Mouse (Mus musculus) embryo, embryonic 11.5 days (tissue): ENCODE measurements around the gene Asb16.

Experiments used
- DNase-seq: peaks from one replicate; pipeline ENCODE4 v3.0.0-alpha.2; 2012; ENCODE audit warnings: low read depth, low spot score

Gene Asb16

DNA sequence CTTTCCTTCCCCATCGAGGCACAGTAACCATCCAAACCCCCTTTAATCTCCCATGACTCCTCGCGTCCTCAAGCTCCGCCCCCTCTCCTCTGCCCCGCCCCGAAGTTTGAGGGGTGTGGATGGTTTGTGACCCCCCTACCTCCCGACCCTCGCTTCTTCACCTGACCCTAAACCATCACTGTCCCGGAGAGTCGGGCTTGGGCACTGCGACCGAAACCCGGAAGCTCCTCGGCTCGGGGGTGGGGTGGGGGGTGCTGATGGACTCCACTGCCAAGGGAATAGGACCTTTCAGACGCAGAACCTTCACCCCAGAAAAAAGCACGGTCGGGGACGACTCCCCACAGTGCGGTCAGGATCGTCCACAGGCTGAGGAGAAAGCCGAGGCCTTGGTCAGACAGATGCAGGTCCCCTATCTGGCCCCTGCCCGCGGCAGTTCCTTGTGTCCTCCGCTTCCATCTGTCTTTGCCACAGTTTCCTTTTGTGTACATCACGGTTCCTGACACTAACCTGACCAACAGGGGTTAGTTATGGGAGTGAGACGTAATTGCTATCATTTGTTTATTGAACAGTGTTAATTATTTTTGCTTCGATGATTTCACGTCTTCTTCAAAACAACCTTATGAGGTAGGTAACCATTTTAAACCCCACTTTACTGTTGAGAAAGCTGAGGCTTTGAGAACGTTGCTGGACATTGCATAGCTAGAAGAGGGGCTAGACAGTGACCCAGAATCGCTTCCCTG lies 16.7 kb downstream of the Asb16 start:
- DNase-seq = no peak

DNA sequence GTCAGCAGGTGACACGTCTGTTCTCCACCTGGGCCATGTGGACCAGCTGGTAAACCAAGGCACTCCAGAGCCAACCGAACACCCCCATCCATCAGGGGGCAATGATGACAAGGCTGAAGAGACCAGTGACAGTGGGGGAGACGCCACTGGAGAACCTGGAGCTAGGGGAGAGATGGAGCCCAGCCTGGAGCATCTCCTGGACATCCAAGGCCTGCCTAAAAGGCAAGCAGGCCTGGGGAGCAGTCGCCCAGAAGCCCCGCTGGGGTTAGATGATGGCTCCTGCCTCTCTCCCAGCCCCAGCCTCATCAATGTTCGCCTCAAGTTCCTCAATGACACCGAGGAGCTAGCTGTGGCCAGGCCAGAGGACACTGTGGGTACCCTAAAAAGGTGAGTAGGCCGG lies 18.9 kb downstream of the Asb16 start:
- no peak for DNase-seq

- no peak for DNase-seq
Measured at GRCm38 (mm10) chr11:102288027-102288804, 19.7 kb downstream of the Asb16 start.

- no peak for DNase-seq
Measured at GRCm38 (mm10) chr11:102288913-102289312, 20.4 kb downstream of the Asb16 start.

DNA sequence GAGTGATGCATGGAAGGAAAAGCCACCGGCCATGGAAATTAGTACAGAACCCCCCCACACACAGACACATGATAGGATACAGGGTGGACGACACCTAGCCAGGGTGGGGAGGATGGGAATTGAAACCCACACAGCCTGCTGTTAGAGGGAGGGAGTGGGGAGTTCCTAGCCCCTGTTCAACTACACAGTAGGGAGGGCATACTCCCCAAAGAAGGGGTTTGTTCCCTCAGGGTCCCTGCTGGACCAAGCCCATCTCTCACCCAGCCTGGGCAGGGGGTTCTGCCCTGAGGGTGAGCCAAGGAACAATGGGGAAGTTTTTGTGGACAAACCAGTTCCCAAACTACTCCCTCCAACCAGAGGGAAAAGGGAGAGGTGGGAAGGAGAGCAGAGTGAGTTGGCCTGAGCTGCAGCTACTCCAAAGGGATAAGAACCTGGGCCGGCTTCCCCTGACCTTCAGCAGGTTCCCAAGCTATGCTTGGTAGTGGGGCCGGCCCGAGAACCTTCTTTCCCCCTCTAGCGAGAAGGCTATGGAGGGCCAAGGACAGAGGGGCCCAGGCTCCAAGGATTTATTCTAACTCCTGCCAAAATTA lies 21.1 kb downstream of the Asb16 start:
- DNase-seq = no peak

- DNase-seq = no peak
Measured at GRCm38 (mm10) chr11:102290141-102290540, 21.6 kb downstream of the Asb16 start.

GRCm38 (mm10) chr11:102291051-102291535 lies 22.6 kb downstream of the Asb16 start:
- no peak for DNase-seq

DNA sequence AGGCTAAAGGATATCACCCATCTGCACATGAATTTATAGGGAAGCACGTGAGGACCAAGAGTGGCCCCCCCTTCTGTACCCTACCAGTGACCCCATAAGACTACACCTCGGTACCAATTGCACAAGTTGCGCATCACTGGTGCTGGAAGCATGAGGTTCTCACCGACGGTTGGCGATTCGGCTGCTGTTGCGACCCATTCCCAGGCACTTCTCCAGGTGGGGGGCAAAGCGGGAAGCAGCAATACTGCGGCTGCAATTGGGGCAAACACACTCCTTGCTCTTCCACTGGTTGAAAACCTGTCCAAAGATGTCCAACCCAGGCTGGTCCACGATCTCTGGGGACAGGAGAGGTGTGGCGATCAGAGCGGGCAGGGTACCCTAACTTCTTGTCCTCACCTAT lies 25.4 kb downstream of the Asb16 start:
- no peak for DNase-seq

GRCm38 (mm10) chr11:102294416-102294815 lies 25.9 kb downstream of the Asb16 start:
- no peak for DNase-seq

- DNase-seq = no peak
Measured at GRCm38 (mm10) chr11:102294887-102295597, 26.5 kb downstream of the Asb16 start.

- peak; percentile 42 for DNase-seq
Measured at GRCm38 (mm10) chr11:102295598-102296471, 27.3 kb downstream of the Asb16 start.

- DNase-seq = peak; percentile 97
Measured at GRCm38 (mm10) chr11:102296491-102297472, 28.2 kb downstream of the Asb16 start, which contains the start of gene Atxn7l3. Gene Atxn7l3, minus strand, starts transcription at chr11:102296631.

DNA sequence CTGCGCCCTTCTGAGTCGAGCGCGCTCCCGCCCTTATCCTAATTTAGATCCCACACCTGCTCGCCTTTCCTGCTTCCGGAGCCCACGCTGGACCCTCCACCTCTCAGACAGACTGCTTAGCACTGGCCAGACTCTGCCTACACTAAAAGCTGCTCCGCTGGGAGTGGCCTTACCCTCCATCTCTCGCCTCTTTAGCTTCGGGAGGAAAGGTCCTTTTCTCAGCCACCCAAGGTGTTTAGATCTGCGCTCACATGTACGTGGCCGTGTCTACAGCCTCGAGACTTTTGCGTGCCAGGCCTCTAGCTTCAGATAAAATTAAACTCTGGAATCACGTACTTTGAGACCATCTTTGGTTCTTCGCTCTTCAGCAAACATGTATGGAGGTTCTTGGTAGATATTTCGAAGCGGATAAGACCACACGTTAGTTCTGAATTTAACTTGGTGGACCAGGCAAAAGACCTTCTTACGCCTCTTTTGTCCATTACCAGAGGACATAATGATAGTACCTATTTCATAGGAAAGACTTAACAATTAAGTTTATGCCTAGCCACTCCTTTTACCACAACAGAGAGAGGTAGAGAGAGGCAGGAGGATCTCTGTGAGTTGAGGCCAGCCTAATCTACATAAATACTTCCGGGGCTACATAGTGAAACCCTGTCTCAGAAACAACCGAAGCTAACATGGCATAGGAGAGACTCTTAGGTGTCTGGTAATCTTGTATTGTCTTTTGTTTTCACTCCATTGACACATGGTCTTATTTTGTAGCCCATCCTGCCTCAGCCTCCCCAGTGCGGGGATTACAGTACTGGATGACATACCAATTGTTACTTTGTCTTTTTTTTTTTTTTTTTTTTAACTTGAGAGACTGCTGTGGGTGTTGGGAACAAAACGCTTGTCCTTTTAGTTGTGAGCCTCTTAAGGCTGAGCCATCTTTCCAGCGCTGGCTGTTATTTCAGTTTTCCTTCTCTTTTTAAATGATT lies 29.3 kb downstream of the Asb16 start:
- DNase-seq = no peak

GRCm38 (mm10) chr11:102299839-102300238 lies 31.3 kb downstream of the Asb16 start:
- DNase-seq = peak; percentile 65

DNA sequence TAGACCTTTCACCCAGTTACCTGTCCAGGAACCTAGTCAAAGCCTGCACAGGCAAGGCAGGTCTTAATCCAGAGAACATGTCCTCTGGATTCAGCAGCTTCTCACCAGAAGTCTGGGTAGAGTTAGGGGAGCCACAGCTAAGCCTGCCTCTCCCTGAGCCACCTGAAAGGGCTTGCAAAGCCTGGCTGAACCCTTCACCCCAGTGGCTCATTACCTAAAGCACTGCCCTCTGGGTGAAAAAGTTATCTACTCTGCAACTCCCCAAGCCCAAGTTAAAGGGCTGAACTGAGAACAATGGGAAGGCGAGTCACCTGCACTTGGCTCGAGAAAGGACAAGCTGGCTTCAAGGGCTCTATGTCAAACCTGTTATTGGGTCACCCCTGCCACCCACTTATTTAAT lies 35.6 kb downstream of the Asb16 start:
- no peak for DNase-seq

GRCm38 (mm10) chr11:102305359-102305758 lies 36.8 kb downstream of the Asb16 start:
- no peak for DNase-seq

DNA sequence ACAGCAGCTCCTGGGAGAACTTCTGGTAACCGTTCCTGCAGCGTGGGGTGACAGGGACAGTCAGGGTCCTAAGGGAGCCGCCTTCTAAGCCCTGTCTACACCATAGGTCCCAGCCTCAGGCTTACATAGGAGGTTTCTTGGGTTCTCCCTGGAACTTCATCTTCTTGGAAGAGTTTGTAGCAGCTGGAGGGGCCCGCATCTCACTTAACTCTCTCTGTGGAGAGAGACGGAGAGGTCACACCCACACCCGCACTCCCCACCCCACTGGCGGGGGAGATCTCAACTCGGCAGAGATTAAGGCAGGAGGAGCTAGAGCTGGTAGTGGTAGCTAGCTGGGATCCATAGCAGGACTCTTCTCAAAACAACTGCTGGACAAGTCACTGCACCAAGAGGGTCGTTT lies 39.6 kb downstream of the Asb16 start:
- DNase-seq = no peak

- peak; percentile 95 for DNase-seq
Measured at GRCm38 (mm10) chr11:102308979-102309378, 40.4 kb downstream of the Asb16 start.
